Mouse (Mus musculus): ENCODE measurements around the gene Parva.

The Parva gene

DNA sequence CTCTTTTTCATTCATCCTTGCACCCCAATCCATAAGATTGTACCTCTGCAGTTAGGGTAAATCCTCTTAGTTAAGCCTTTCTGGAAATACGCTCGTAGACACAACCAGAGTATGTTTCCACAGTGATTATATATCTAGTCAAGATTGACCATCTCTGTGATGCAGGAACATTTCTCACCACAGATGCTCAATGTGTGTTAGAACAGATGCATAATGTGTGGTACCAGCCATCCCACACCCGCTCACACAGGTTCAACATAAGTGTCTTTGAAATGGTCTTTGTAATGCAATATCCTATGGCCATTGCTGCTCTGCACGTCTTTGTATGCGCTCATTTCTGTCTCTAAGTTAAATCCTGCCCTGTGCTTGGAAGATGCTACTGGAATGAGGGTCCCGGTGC, 98.2 kb downstream of the Parva start:
- no peak for DNase-seq

- DNase-seq, result no peak
These were observed 98.9 kb downstream of the Parva start for GRCm38 (mm10) chr7:112526226-112526625.

- peak; percentile 33 to 34 for DNase-seq
These were observed 99.9 kb downstream of the Parva start for GRCm38 (mm10) chr7:112527230-112527629.

- no peak for DNase-seq
These were observed 100.8 kb downstream of the Parva start for GRCm38 (mm10) chr7:112528059-112528458.

DNA sequence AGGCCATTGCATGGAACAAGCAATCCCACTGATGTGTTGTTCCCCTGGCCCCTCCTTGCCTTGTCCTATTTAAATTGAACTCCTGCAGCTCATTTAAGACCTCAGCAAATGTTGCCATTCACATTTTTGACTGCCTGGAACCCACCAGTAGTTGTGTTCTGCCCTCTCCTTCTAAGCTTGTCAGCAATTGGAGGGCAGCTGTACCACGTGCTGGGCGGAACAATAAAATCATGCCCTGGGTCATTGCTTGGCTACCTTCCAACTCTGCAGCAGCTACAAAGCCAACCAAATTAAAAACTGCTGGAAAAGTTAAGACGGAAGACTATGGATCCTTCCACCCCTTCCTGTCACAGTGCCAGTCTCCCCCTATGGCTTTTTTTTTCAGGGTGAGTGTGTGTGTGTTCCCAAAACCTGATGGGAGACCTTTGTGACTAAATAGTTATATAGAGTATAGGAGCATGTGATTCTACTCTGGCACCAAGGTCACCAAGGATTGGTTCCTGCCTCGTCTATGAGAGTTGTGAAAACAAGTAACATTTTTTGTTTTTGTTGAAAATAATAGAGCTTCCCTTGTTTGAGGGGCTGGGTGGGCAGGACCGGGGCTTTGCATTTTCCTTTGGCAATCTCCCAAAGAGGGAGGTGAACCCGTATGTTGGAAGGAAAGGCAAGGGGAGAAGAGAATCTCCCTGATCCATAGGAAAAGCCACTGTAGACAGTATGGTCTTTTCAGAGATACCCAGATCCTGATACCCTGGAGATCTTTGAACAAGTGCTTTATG, 101.5 kb downstream of the Parva start:
- peak; percentile 47 to 51 for DNase-seq

GRCm38 (mm10) chr7:112530924-112531323, 103.6 kb downstream of the Parva start:
- no peak for DNase-seq

GRCm38 (mm10) chr7:112534148-112534547, 106.8 kb downstream of the Parva start:
- no peak for DNase-seq

GRCm38 (mm10) chr7:112535408-112535921, 108.2 kb downstream of the Parva start:
- DNase-seq, result no peak

GRCm38 (mm10) chr7:112549136-112549535, 121.8 kb downstream of the Parva start:
- DNase-seq, result no peak

DNA sequence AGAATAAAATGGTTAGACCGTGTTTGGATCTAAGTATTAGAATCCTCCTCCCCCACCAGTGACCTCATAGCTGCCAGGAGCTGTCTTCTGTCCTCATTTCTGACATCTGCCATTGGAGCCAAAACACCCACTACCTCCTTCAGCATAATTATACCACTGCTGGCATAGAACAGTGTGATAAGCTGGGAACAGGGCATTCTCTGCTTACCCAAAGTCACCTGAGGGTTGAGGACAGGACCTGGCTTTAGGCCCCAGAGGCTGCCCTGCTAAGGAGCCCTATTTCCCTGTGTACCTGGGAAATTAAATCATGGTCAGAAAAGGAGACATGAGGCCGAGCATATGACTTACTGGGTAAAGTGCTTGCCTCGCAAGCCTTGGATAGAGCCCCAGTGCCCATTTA, 134.2 kb downstream of the Parva start:
- no peak for DNase-seq

DNA sequence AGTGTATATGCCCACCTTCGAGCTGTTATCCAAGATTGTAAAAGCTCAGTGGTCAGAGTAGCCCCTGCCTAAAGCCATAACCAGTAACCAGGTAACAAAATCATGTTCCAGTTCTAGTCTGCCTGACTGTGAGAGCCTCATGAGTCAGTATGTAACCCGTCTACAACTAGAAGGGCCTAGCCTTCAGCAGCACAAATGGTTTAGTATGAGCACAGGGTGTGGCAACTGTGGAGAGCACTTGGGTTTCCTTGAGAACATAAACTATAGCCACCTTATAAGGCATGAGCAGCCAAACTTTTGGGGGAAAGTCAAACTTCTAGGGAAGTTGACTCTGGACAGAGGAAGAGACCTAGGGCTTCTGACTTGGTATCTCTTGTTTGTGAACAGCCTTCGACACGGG, 139.7 kb downstream of the Parva start:
- no peak for DNase-seq

DNA sequence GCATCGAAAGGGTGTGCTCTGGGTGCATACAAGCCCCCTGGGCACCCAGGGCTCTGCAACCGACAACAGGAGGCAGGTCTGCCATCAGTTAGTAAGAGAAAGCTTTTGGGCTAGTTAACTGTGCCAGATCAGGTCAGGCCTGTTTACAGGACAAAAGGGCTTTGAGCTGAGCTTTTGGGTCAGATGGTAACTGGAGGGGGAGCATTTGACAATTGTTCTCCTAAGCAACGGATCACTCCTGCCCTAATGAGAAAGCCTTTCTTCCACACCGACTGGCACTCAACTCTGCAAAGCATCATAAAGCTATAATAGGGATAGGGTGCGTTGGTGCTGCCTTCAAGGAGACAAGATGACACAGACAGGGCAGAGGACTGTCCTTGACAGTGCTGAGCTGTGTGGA, 141.7 kb downstream of the Parva start:
- no peak for DNase-seq

DNA sequence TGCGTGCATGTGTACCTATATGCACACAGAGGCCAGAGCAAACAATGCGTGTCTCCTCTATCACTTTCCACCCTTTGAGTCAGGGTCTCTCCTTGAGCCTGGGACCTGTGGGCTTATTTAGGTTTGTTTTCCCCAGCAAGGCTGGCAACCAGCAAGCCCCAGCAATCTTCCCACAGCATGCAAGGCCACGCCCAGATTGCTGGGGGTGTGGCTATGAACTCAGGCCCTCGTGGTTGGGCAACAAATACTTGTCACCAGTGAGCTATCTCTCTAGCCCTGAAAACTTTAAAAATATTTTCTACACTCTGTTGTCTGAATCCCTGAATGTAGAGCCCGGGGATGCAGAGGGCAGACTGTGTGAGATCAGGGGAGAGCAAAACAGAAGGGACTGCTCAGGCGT, 154.3 kb downstream of the Parva start:
- no peak for DNase-seq

DNA sequence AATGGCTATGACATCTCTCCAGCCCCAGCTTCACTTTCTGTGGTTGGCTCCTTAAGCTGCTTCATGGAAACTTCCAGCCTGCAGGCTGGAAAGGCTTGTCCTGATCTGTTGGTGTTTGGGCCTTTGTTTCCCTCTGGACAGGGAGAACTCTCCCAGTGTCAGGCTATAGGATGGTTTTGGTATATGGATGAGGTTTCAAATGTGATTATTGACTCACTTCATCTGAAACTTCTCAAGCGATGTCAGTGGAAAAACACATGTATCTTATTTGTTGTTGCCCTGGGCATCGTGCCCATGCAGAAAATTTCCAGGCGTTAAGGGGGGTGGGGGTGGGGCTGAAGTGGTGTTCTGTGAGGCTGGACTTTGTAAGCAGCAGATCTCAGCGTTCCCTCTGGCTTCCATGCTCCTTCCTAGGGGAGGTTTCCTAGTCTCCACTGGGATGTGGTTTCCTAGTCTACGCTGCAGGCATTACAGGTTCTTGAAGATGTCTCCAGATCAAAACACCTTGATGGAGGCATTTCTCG, 155.6 kb downstream of the Parva start:
- no peak for DNase-seq

DNA sequence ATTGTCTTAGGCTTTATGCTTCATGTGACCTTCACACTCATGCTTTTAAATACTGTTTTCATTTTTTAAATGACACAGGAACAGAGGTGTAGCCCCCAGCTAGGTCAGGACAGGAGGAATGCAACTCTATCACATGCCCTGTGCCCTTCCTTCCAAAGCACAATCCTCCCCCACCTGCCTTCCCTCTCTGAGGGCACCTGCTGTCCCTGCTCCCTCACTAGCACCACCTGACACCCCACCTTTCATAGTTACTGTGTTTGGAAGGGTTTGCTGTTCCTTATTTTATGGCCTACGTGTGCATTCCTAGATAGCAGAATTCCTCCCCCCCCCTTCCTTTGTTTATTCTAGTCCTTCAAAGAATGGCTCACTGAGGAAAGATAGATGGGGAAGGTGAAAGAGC, 160.1 kb downstream of the Parva start:
- no peak for DNase-seq

- no peak for DNase-seq
These were observed 162.2 kb downstream of the Parva start for GRCm38 (mm10) chr7:112589530-112589929.

DNA sequence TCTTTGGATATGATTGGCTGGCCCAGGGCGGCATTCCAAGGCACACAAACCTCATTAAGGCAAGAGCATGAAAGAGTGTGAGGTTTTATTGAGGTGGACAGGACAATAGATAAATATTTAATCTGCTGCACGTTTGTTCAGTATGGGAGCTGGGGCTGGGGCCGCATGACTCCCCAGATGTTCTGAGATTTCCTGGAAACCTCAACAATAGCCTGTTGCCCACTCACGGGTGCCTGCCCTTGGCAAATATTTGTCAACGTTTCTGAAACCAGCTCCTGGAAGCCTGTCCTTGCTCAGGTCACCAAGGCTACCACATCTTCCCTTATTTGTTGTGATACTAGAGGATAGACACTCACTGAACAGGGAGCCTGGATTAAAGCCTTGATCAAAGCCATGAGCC, 166.3 kb downstream of the Parva start:
- no peak for DNase-seq

DNA sequence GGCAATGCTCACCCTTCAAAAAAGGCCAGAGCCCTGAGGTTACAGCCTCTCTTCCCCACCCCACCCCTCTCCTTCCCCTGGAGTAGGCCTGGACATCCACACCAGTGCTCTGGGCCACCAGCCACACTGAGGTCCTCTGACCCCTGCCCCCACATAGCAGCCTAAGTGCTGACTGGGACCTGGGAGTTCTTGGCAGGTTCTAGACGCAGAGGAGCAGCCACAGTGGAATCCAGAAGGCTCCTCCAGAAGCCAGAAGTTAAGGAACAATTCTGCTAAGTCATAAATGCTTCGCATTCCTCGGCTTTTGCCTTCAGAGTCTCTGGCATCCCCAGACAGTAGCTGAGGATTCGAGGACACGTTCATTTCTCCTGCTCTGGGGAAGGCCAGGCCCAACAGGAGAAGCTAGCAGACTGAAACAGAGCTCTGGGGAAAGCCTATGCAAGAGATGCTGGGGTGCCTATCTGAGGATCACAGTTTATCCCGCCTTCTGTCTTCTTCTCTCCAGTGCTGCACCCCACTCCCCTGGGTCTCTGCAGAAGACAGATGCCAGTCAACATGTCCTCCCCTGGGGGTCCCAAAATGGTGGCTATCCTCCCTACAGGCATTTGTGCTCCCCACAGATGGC, 168.0 kb downstream of the Parva start:
- DNase-seq, result peak in 1 of 2 experiments; percentile 26

DNA sequence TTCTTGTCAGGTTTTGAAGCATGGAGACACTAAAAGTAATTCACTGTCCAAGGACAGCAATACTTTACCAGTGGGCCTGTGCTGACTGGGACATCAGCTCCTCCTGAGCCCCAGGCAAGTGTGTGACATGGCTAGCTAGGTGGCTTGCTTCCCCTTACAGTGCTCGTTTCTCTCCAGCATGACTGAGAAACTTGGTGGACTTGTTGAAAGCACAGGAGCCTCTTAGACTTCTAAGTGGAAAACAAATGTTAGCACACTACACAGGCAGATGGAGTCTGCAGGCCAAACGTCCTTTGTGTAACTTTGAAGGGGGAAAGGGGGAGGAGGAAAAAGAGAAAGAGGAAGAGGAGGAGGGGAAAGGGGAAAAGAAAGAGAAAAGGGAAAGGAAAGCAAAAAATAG, 172.3 kb downstream of the Parva start:
- DNase-seq, result no peak

DNA sequence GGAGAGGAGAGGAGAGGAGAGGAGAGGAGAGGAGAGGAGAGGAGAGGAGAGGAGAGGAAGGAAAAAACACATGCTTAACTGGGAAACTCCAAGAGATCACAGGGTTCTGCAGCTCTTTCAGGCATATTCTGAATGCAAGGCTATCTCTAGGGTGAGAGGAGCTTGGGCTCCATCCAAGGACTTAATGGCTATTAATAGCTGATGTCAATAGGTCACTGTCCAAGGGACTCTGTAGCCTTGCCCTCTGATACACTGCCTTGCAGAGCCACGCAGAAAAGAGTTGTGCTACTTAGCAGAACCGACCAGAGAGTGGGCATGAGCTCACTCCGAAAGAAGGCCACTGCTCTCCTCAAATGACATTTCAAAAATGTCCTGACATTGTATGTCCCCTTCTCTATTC, 172.9 kb downstream of the Parva start:
- peak; percentile 31 to 47 for DNase-seq

DNA sequence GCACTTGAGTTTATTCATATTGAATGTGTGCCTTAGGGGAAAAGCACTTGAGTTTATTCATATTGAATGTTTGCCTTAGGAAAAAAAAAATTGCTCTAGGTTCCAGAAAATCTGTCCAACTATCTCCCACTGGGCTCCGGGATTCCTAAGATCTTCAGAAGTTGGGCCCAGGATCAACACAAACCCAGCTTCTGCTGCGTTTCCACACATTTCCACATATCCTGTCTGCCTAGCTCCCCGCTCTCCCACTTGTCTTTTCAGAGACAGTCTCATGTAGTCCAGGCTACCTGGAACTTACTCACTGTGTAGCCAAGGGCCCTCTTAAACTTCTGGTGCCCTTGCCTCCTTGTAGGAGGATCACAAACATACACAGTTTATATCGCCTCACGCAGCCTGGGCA, 175.7 kb downstream of the Parva start:
- no peak for DNase-seq

DNA sequence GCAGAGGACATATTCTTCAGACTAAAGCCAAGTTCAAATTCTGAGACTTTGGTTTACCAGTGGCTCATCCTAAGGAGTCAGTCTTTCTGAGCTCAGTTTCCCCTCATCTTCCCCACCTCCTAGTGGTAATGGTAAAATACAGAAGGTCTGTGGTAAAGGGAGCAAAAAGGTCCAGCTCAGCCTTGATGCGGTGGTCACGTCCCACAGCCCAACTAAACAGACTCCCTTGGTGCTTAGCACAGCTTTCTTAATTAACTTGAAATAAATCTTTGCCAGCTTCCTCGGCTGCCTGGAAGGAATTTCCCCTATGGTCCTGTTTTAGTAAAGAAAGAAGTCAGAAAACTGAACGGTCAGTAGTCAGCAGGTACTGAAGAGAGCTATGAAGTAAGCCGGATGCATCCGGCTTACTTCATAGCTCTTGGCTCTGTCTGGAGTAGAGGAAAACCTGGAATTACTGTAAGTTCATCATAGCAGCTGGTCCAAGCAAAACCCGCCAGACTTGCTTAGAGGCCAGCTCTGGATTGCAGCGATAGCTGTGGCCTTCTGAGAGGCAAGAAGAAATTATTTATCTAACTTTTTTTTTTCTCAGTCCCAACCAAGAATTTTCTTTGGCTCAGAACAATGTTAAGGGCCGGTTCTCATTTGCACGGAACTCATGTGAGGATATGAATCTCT, 176.3 kb downstream of the Parva start:
- DNase-seq, result peak in 1 of 2 experiments; percentile 32

DNA sequence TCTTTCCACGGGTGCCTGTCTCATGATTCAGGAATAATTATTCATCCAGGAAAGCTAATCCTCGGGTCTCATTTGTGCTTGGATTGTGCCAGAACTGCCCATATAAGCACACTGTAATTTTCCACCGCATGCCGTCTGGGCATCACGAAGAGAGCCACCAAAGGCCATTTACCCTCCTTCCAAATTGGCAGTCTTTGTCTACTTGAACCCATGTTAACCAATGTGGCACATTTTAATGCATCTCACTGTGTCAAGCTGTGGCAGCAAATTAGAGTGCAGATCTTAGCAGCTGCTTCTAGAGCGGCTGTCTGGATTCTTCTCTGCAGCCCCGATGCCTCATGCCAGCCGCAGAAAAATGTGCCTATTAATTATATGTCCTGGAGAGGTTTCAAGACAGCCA, 176.9 kb downstream of the Parva start:
- DNase-seq, result no peak
